Mouse (Mus musculus): ENCODE data around the gene Psenen. TPM values are rescaled to one million over a fixed set of nuclear protein-coding genes. Genes with fewer than 3 reads are reported as not detected.

Psenen gene
- polyA plus RNA-seq, 1 experiment from 2014 or later, result 119 TPM

DNA sequence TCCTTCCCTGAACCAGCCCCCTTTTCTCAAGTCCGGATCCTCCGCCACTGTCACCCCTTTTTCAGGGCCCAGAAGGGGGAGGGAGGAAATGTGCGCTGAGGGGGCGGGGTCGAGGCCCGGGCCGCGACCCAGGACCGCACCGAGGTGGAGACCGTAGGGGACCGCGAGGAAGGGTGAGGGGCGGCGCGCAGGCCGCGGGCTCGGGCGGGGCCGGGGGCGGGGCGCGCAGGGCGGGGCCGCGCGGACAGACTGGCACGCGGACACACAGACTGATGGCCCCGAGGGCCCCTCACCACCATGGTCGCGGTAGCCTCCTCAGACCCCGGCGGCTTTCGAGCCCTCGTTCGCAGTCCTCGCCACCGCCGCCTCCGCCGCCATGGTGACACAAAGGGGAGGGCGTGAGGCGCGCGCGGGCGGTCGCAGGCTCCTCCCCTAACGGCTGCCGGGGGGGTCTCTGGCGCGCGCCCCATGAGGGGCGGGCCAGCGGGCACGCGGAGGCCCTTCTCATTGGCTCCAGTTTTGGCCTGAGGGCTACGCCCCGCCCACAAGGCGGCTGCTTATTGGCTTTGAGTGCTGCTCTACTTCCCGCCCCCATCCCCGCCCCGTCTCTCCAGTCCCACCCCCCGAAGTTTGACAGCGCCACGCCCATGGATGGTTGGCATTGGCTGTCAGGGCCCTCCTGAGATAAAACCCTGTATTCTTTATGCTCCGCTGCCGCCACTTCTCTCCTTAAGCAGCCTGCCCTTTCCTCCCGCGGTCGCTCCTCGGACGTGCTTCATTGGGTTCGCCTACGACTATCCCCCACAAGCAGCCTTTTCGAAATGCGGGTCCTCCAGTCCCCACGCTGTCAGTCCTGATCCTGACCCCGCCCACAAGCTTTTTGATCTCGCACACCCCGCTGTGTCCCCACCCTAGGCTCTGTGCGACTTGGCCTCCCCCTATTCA is 28.5 kb downstream of the Psenen start, which contains the start of gene Arhgap33:
Gene Arhgap33, minus strand, starts transcription at position 428 of the 945 bp plus-strand sequence.
- under 1% methylated on average over 62 of the region's 84 CpGs for WGBS
- Histone ChIP-seq H3K9me3 (ENCODE audit: control insufficient read depth, low read length) (no peaks in the 10 kb centered on the region), H3K4me1 (replicated peaks; ENCODE audit: control insufficient read depth, insufficient read depth, low read length) (peaks cover 22% of the 10 kb centered on the region), H3K4me2 (ENCODE audit: low read length) (peak within 1 kb of the TSS; percentile 90), H3K9ac (ENCODE audit: low read length) (peak within 1 kb of the TSS; percentile 69), H3K36me3 (ENCODE audit: control insufficient read depth, insufficient read depth, low read length) (peaks cover 38% of the 10 kb centered on the region), H3K27ac (ENCODE audit: low read depth) (no peak within 1 kb of the TSS; the same call in 1 of the 2 replicates), H3K27me3 (replicated peaks; ENCODE audit: control insufficient read depth, insufficient read depth, low read length) (no peaks in the 10 kb centered on the region), H3K4me3 (ENCODE audit: low read depth, low read length) (peak within 1 kb of the TSS; percentile 72)
- ATAC-seq (replicated peaks; ENCODE audit: low FRiP score, low TSS enrichment, low read depth) (peak; percentile 94), DNase-seq (ENCODE audit: low spot score) (peak; percentile 96)

DNA sequence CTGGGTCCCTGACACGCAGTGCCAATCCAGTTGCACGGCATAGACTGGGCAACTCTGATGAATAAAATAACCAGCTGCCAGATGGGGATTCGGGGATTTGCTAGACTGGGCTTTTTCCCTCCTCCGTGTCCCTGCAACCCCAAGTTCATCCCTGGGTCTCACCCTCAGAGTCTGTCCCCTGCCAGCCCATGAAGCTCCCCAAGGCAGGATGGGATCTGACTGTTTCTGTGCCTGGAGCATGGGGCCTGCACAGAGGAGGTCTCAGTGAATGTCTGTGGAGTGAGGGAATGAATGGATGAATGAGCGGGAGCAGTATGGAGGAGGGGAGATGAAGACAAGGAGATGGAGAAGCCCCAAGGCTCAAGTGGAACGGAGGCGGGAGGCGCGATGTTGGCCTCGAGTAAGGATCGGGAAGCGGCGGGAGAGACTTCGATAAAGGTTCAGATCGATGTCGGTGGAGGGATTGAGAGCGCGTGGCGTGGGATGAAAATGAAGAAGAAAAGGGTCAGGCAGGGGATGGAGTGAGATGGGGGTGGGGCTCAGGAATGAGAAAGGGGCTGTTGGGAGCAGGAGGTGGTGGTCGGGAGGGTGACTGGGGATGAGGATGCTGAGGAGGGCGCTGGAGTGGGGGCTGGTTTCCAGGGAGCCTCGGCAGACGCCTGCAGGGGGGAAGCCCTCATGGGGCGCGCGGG is 29.3 kb downstream of the Psenen start:
- Histone ChIP-seq H3K27me3 (replicated peaks; ENCODE audit: control insufficient read depth, insufficient read depth, low read length) (no peaks in the 10 kb centered on the region), H3K4me3 (ENCODE audit: low read depth, low read length) (peak overlapping the region; percentile 72), H3K36me3 (ENCODE audit: control insufficient read depth, insufficient read depth, low read length) (peaks cover 38% of the 10 kb centered on the region), H3K27ac (ENCODE audit: low read depth) (no peak overlapping the region; the same call in 1 of the 2 replicates), H3K4me2 (ENCODE audit: low read length) (peak overlapping the region; percentile 90), H3K4me1 (replicated peaks; ENCODE audit: control insufficient read depth, insufficient read depth, low read length) (peaks cover 22% of the 10 kb centered on the region), H3K9me3 (ENCODE audit: control insufficient read depth, low read length) (no peaks in the 10 kb centered on the region), H3K9ac (ENCODE audit: low read length) (peak overlapping the region; percentile 69)
- ATAC-seq (replicated peaks; ENCODE audit: low FRiP score, low TSS enrichment, low read depth) (peak; percentile 24; the same call in 1 of the 2 replicates), DNase-seq (ENCODE audit: low spot score) (no peak)
- WGBS, result 8% methylated on average over 26 of the region's 26 CpGs

DNA sequence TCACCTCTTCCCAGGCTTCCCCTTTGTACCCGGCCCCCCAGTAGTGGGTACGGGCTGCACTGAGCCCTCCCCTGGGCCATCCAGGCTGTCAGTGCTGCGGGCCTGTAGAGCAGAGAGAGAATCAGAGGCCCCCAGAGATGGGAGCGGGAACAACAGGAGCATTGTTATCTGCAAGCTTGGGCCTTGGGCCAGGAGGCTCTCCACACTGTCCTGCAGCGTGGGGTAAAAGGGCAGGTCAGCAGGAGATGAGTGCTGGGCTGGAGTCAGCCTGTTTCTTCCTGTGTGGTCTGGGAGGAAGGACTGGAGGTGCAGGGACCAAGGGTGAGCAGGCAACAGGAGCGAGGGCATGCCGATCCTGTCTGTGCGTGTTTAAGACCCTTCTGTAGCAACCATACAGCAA is 30.5 kb downstream of the Psenen start:
- Histone ChIP-seq H3K36me3 (ENCODE audit: control insufficient read depth, insufficient read depth, low read length) (peaks cover 45% of the 10 kb centered on the region), H3K4me3 (ENCODE audit: low read depth, low read length) (no peak overlapping the region), H3K9ac (ENCODE audit: low read length) (no peak overlapping the region), H3K4me2 (ENCODE audit: low read length) (peak overlapping the region; percentile 0; the same call in 1 of the 2 replicates), H3K9me3 (ENCODE audit: control insufficient read depth, low read length) (no peaks in the 10 kb centered on the region), H3K27ac (ENCODE audit: low read depth) (no peak overlapping the region), H3K4me1 (replicated peaks; ENCODE audit: control insufficient read depth, insufficient read depth, low read length) (peaks cover 22% of the 10 kb centered on the region), H3K27me3 (replicated peaks; ENCODE audit: control insufficient read depth, insufficient read depth, low read length) (no peaks in the 10 kb centered on the region)
- no peak for DNase-seq (ENCODE audit: low spot score)
- WGBS, result 34% methylated on average over 8 of the region's 8 CpGs
- ATAC-seq (replicated peaks; ENCODE audit: low FRiP score, low TSS enrichment, low read depth), result no peak

DNA sequence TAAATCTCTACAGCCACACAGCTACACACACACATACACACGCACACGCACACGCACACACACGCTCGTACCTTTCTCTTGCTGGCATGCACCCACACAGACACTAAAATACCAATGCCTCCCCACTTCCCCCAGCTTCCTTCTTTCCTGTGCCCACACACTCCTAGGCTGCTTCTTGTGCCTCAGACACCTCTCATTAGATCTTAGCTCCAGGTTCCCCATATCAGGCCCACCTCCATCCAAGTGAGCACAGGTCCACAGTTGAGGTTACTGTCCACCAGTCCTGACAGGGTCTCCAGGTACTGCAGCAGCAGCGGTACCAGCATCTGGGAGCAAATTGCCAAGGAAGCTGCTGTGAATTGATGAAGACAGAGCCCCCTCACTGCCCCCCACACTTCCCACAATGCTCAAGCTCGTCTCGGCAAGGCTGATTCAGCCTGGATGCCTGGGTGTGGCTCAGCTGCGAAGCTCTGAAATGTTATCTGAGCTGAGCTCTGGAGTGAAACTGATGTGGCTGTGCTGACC is 32.1 kb downstream of the Psenen start:
- H3K9ac ChIP-seq (ENCODE audit: low read length), result no peak overlapping the region

DNA sequence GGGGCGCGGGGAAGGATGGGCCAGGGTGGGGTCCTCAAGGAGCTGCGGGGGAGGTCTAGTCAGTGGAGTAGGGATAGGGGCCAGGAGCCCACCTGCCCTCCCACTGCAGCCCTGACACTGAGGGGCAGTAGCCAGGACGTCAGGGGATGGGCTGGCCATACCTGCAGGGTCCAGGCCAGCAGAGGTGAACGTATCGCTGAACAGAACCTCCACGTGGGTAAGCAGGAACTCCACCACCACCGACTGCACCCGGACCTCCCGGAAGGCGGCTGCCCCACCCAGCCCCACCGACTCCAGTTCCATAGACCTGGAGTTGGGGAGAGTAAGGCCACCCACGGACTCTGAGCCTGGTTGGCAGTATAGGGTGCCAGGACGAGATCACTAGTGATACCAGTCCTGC is 36.4 kb downstream of the Psenen start:
- Histone ChIP-seq H3K4me2 (ENCODE audit: low read length) (peak overlapping the region; percentile 35; the same call in 1 of the 2 replicates), H3K36me3 (ENCODE audit: control insufficient read depth, insufficient read depth, low read length) (peaks cover 67% of the 10 kb centered on the region), H3K9me3 (ENCODE audit: control insufficient read depth, low read length) (no peaks in the 10 kb centered on the region), H3K4me1 (replicated peaks; ENCODE audit: control insufficient read depth, insufficient read depth, low read length) (peaks cover 16% of the 10 kb centered on the region), H3K27me3 (replicated peaks; ENCODE audit: control insufficient read depth, insufficient read depth, low read length) (no peaks in the 10 kb centered on the region), H3K4me3 (ENCODE audit: low read depth, low read length) (no peak overlapping the region), H3K9ac (ENCODE audit: low read length) (peak overlapping the region; percentile 4; the same call in 1 of the 2 replicates), H3K27ac (ENCODE audit: low read depth) (no peak overlapping the region)
- no peak for ATAC-seq (replicated peaks; ENCODE audit: low FRiP score, low TSS enrichment, low read depth)
- 80% methylated on average over 14 of the region's 14 CpGs for WGBS
- no peak for DNase-seq (ENCODE audit: low spot score)

More for the DNA sequence above, 32.1 kb downstream of the Psenen start:
- H3K4me1 ChIP-seq (replicated peaks; ENCODE audit: control insufficient read depth, insufficient read depth, low read length), result peaks cover 27% of the 10 kb centered on the region
- ATAC-seq (replicated peaks; ENCODE audit: low FRiP score, low TSS enrichment, low read depth) (no peak), DNase-seq (ENCODE audit: low spot score) (no peak)
- no peaks in the 10 kb centered on the region for H3K27me3 ChIP-seq (replicated peaks; ENCODE audit: control insufficient read depth, insufficient read depth, low read length)
- H3K27ac ChIP-seq (ENCODE audit: low read depth), result no peak overlapping the region
- peaks cover 46% of the 10 kb centered on the region for H3K36me3 ChIP-seq (ENCODE audit: control insufficient read depth, insufficient read depth, low read length)
- H3K4me2 ChIP-seq (ENCODE audit: low read length), result no peak overlapping the region
- H3K9me3 ChIP-seq (ENCODE audit: control insufficient read depth, low read length), result no peaks in the 10 kb centered on the region
- no peak overlapping the region for H3K4me3 ChIP-seq (ENCODE audit: low read depth, low read length)
- 77% methylated on average over 9 of the region's 9 CpGs for WGBS

DNA sequence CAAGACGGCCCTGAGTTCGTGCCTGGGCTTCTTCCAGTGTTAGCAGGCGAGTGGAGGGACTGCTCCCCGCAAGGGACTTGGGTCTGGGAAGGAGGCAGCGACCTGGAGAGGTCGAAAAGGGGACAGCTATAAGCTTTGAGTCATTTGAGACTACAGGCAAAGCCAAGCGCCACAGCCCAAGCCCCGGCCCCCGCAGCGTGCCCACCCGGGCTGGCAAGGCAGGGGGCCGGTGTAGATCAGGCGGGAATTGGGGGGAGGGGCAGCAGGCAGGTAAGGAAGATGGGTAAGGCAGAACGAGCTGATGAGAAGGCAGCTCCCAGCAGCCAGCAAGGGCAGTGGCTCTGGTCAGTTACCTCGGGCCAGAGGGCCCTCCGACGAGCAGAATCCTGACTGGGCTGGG is 37.0 kb downstream of the Psenen start:
- WGBS, result 33% methylated on average over 17 of the region's 17 CpGs
- DNase-seq (ENCODE audit: low spot score), result no peak
- peaks cover 61% of the 10 kb centered on the region for H3K36me3 ChIP-seq (ENCODE audit: control insufficient read depth, insufficient read depth, low read length)
- peaks cover 13% of the 10 kb centered on the region for H3K4me1 ChIP-seq (replicated peaks; ENCODE audit: control insufficient read depth, insufficient read depth, low read length)
- H3K9ac ChIP-seq (ENCODE audit: low read length), result peak overlapping the region; percentile 4; the same call in 1 of the 2 replicates
- no peak for ATAC-seq (replicated peaks; ENCODE audit: low FRiP score, low TSS enrichment, low read depth)
- peak overlapping the region; percentile 24; the same call in 1 of the 2 replicates for H3K27ac ChIP-seq (ENCODE audit: low read depth)
- H3K27me3 ChIP-seq (replicated peaks; ENCODE audit: control insufficient read depth, insufficient read depth, low read length), result no peaks in the 10 kb centered on the region
- no peak overlapping the region for H3K4me3 ChIP-seq (ENCODE audit: low read depth, low read length)
- peak overlapping the region; percentile 35 for H3K4me2 ChIP-seq (ENCODE audit: low read length)
- H3K9me3 ChIP-seq (ENCODE audit: control insufficient read depth, low read length), result no peaks in the 10 kb centered on the region

DNA sequence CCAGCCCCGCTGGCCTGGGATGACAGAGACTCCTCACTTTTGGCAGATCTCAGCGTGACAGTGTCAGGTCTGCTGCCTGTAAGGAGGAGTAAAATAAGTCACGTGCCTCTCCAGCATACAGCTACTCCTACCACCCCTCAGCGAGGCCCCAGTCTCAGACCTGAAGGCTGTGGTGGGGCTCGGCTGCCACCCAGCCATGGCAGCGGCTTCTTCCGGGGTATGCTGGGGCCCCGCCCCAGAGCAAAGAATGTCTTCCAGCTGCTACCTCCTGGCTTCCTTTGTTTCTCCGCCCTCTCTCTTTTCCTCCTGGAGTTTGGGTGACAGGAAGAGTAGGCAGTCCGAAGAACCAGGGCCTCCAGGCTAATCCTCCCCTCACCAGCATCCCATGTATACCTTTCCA is 37.5 kb downstream of the Psenen start:
- no peaks in the 10 kb centered on the region for H3K27me3 ChIP-seq (replicated peaks; ENCODE audit: control insufficient read depth, insufficient read depth, low read length)
- peak overlapping the region; percentile 24; the same call in 1 of the 2 replicates for H3K27ac ChIP-seq (ENCODE audit: low read depth)
- no peaks in the 10 kb centered on the region for H3K9me3 ChIP-seq (ENCODE audit: control insufficient read depth, low read length)
- peak overlapping the region; percentile 4; the same call in 1 of the 2 replicates for H3K9ac ChIP-seq (ENCODE audit: low read length)
- H3K4me3 ChIP-seq (ENCODE audit: low read depth, low read length), result no peak overlapping the region
- peak; percentile 48; the same call in 1 of the 2 replicates for ATAC-seq (replicated peaks; ENCODE audit: low FRiP score, low TSS enrichment, low read depth)
- peaks cover 57% of the 10 kb centered on the region for H3K36me3 ChIP-seq (ENCODE audit: control insufficient read depth, insufficient read depth, low read length)
- H3K4me2 ChIP-seq (ENCODE audit: low read length), result peak overlapping the region; percentile 35
- 23% methylated on average over 10 of the region's 10 CpGs for WGBS
- H3K4me1 ChIP-seq (replicated peaks; ENCODE audit: control insufficient read depth, insufficient read depth, low read length), result peaks cover 11% of the 10 kb centered on the region
- DNase-seq (ENCODE audit: low spot score), result no peak

DNA sequence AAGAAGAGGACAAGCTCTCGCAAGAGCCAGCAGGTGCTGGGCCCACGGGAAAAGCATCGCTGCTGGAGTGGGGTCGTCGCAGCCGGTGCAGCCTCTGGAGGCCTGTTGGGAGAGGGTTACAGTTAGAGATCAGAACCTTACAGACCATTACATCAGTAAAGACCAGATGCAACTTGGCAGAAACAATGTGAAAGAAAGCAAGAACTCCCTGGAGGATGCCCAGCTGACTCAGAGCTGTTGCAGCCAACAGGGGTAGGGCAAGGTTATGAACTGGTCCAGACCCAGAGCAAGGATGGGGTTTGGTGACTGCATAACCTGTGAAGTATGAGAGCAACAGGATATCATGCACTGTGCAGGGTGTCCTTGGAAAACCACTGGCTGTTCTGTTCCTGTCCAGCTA is 38.9 kb downstream of the Psenen start:
- DNase-seq (ENCODE audit: low spot score) (no peak), ATAC-seq (replicated peaks; ENCODE audit: low FRiP score, low TSS enrichment, low read depth) (no peak)
- no peaks in the 10 kb centered on the region for H3K9me3 ChIP-seq (ENCODE audit: control insufficient read depth, low read length)
- H3K4me2 ChIP-seq (ENCODE audit: low read length), result no peak overlapping the region
- peaks cover 44% of the 10 kb centered on the region for H3K36me3 ChIP-seq (ENCODE audit: control insufficient read depth, insufficient read depth, low read length)
- H3K4me3 ChIP-seq (ENCODE audit: low read depth, low read length), result no peak overlapping the region
- WGBS, result 85% methylated on average over 6 of the region's 6 CpGs
- H3K4me1 ChIP-seq (replicated peaks; ENCODE audit: control insufficient read depth, insufficient read depth, low read length), result peaks cover 11% of the 10 kb centered on the region
- no peak overlapping the region for H3K27ac ChIP-seq (ENCODE audit: low read depth)
- no peaks in the 10 kb centered on the region for H3K27me3 ChIP-seq (replicated peaks; ENCODE audit: control insufficient read depth, insufficient read depth, low read length)
- no peak overlapping the region for H3K9ac ChIP-seq (ENCODE audit: low read length)

Measured in intestine, embryonic 14.5 days (tissue).